Mouse (Mus musculus): Measurements from ENCODE around the gene Agap2. TPM values are rescaled to one million over a fixed set of nuclear protein-coding genes. Genes with fewer than 3 reads are reported as not detected.

Agap2 gene
- 6.1 and 15.6 TPM in 2 replicates for polyA plus RNA-seq (2012; rRNA removed)

- WGBS = 61% methylated on average over 9 of the region's 9 CpGs
- peak within 1 kb of the TSS; percentile 53 for H3K4me3 ChIP-seq (ENCODE audit: low read depth, low read length)
- no peaks in the 10 kb centered on the region for H3K36me3 ChIP-seq (ENCODE audit: control insufficient read depth, insufficient read depth, low read length)
- peaks cover 27% of the 10 kb centered on the region for H3K27me3 ChIP-seq (ENCODE audit: control insufficient read depth, insufficient read depth, low read length)
- no peak for TF ChIP-seq POLR2A (IDR thresholded peaks at IDR 0.05; ENCODE audit: low read depth, low read length)
- TF ChIP-seq CTCF (IDR thresholded peaks at IDR 0.05; ENCODE audit: extremely low read depth, insufficient read length, insufficient replicate concordance, low read depth, low read length) = peak; percentile 22; the same call in 1 of the 2 replicates
- 0 out of 2 replicates have a peak within 1 kb of the TSS, but pooled peaks have one; percentile 1 for H3K27ac ChIP-seq (ENCODE audit: insufficient read depth, low read depth, low read length)
- H3K4me1 ChIP-seq (ENCODE audit: control insufficient read depth, insufficient read depth, insufficient read length, low read length) = peaks cover 6% of the 10 kb centered on the region; the same call in 1 of the 2 replicates
Observed at GRCm38 (mm10) chr10:127075080-127075479, at the start of gene Agap2. Gene Agap2 (plus strand): TSS chr10:127075284.

GRCm38 (mm10) chr10:127030336-127031296 is 44.5 kb upstream of the Agap2 start, which contains the start of gene Tsfm:
Gene Tsfm (minus strand): TSS chr10:127030840.
- WGBS = 5% methylated on average over 56 of the region's 56 CpGs
- Histone ChIP-seq H3K4me1 (ENCODE audit: control insufficient read depth, insufficient read depth, insufficient read length, low read length) (no peaks in the 10 kb centered on the region), H3K4me3 (ENCODE audit: low read depth, low read length) (peak within 1 kb of the TSS; percentile 87), H3K27me3 (ENCODE audit: control insufficient read depth, insufficient read depth, low read length) (no peaks in the 10 kb centered on the region), H3K27ac (ENCODE audit: insufficient read depth, low read depth, low read length) (peak within 1 kb of the TSS; percentile 30; the same call in 1 of the 2 replicates), H3K36me3 (ENCODE audit: control insufficient read depth, insufficient read depth, low read length) (peaks cover 16% of the 10 kb centered on the region)
- TF ChIP-seq POLR2A (IDR thresholded peaks at IDR 0.05; ENCODE audit: low read depth, low read length) (0 out of 2 replicates have a peak, but pooled peaks have one; percentile 51), CTCF (IDR thresholded peaks at IDR 0.05; ENCODE audit: extremely low read depth, insufficient read length, insufficient replicate concordance, low read depth, low read length) (peak; percentile 98)

- H3K27me3 ChIP-seq (ENCODE audit: control insufficient read depth, insufficient read depth, low read length) = no peaks in the 10 kb centered on the region
- H3K4me3 ChIP-seq (ENCODE audit: low read depth, low read length) = no peak overlapping the region
- no peaks in the 10 kb centered on the region for H3K4me1 ChIP-seq (ENCODE audit: control insufficient read depth, insufficient read depth, insufficient read length, low read length)
- WGBS = 74% methylated on average over 8 of the region's 8 CpGs
- TF ChIP-seq POLR2A (IDR thresholded peaks at IDR 0.05; ENCODE audit: low read depth, low read length) = no peak
- no peak for TF ChIP-seq CTCF (IDR thresholded peaks at IDR 0.05; ENCODE audit: extremely low read depth, insufficient read length, insufficient replicate concordance, low read depth, low read length)
- H3K27ac ChIP-seq (ENCODE audit: insufficient read depth, low read depth, low read length) = no peak overlapping the region
- H3K36me3 ChIP-seq (ENCODE audit: control insufficient read depth, insufficient read depth, low read length) = peaks cover 4% of the 10 kb centered on the region; the same call in 1 of the 2 replicates
Observed at GRCm38 (mm10) chr10:127033301-127033741, 41.8 kb upstream of the Agap2 start.

GRCm38 (mm10) chr10:127036273-127036672 is 38.8 kb upstream of the Agap2 start:
- Histone ChIP-seq H3K4me3 (ENCODE audit: low read depth, low read length) (no peak overlapping the region), H3K27me3 (ENCODE audit: control insufficient read depth, insufficient read depth, low read length) (no peaks in the 10 kb centered on the region), H3K4me1 (ENCODE audit: control insufficient read depth, insufficient read depth, insufficient read length, low read length) (no peaks in the 10 kb centered on the region; the same call in 1 of the 2 replicates), H3K27ac (ENCODE audit: insufficient read depth, low read depth, low read length) (no peak overlapping the region), H3K36me3 (ENCODE audit: control insufficient read depth, insufficient read depth, low read length) (no peaks in the 10 kb centered on the region)
- TF ChIP-seq CTCF (IDR thresholded peaks at IDR 0.05; ENCODE audit: extremely low read depth, insufficient read length, insufficient replicate concordance, low read depth, low read length) (no peak), POLR2A (IDR thresholded peaks at IDR 0.05; ENCODE audit: low read depth, low read length) (no peak)
- WGBS = 76% methylated on average over 12 of the region's 12 CpGs

- H3K27me3 ChIP-seq (ENCODE audit: control insufficient read depth, insufficient read depth, low read length) = no peaks in the 10 kb centered on the region
- no peaks in the 10 kb centered on the region for H3K36me3 ChIP-seq (ENCODE audit: control insufficient read depth, insufficient read depth, low read length)
- no peaks in the 10 kb centered on the region; the same call in 1 of the 2 replicates for H3K4me1 ChIP-seq (ENCODE audit: control insufficient read depth, insufficient read depth, insufficient read length, low read length)
- TF ChIP-seq POLR2A (IDR thresholded peaks at IDR 0.05; ENCODE audit: low read depth, low read length) (no peak), CTCF (IDR thresholded peaks at IDR 0.05; ENCODE audit: extremely low read depth, insufficient read length, insufficient replicate concordance, low read depth, low read length) (no peak)
- no peak overlapping the region for H3K27ac ChIP-seq (ENCODE audit: insufficient read depth, low read depth, low read length)
- no peak overlapping the region for H3K4me3 ChIP-seq (ENCODE audit: low read depth, low read length)
- WGBS = 62% methylated on average over 12 of the region's 12 CpGs
Observed at GRCm38 (mm10) chr10:127037641-127038040, 37.4 kb upstream of the Agap2 start.

GRCm38 (mm10) chr10:127040569-127041214 is 34.4 kb upstream of the Agap2 start:
- no peak overlapping the region for H3K27ac ChIP-seq (ENCODE audit: insufficient read depth, low read depth, low read length)
- H3K27me3 ChIP-seq (ENCODE audit: control insufficient read depth, insufficient read depth, low read length) = no peaks in the 10 kb centered on the region
- no peaks in the 10 kb centered on the region; the same call in 1 of the 2 replicates for H3K4me1 ChIP-seq (ENCODE audit: control insufficient read depth, insufficient read depth, insufficient read length, low read length)
- peak overlapping the region; percentile 89 for H3K4me3 ChIP-seq (ENCODE audit: low read depth, low read length)
- no peaks in the 10 kb centered on the region for H3K36me3 ChIP-seq (ENCODE audit: control insufficient read depth, insufficient read depth, low read length)
- 4% methylated on average over 20 of the region's 20 CpGs for WGBS
- TF ChIP-seq POLR2A (IDR thresholded peaks at IDR 0.05; ENCODE audit: low read depth, low read length) (no peak), CTCF (IDR thresholded peaks at IDR 0.05; ENCODE audit: extremely low read depth, insufficient read length, insufficient replicate concordance, low read depth, low read length) (no peak)
